In genomic region chr17:36836427-36836812, GRCm38 (mm10) we compare ENCODE assay signal across 8 mouse cellular contexts. TPM values are rescaled to one million over a fixed set of nuclear protein-coding genes. Genes with fewer than 3 reads are reported as not detected.
DNase-seq lines count a peak whose midpoint lies in the region; ATAC-seq and TF ChIP-seq lines count a peak whose summit lies in the region.

No protein-coding gene starts in this region.

- H3K27ac ChIP-seq in heart, embryonic 11.5 days (ENCODE audit: low read depth, low read length) = peak overlapping the region; percentile 96
- H3K27ac ChIP-seq in ES-Bruce4 (ENCODE audit: insufficient read depth, low read length) = peak overlapping the region; percentile 29; the same call in 1 of the 2 replicates
- H3K27ac ChIP-seq in forebrain, embryonic 15.5 days (replicated peaks) = peak overlapping the region; percentile 88
- peak overlapping the region; percentile 85 for H3K27ac ChIP-seq in liver, postnatal 0 days (ENCODE audit: low read depth)

- H3K4me1 ChIP-seq in heart, embryonic 11.5 days (ENCODE audit: control insufficient read depth, insufficient read depth, low read length) = peaks cover 7% of the 10 kb centered on the region; the same call in 1 of the 2 replicates
- no peaks in the 10 kb centered on the region for H3K4me1 ChIP-seq in ES-Bruce4 (ENCODE audit: control insufficient read depth, insufficient read depth, low read length)
- H3K4me1 ChIP-seq in forebrain, embryonic 15.5 days = peaks cover 21% of the 10 kb centered on the region
- H3K4me1 ChIP-seq in liver, postnatal 0 days (ENCODE audit: insufficient read depth) = peaks cover 20% of the 10 kb centered on the region

- H3K9ac ChIP-seq in heart, embryonic 11.5 days (ENCODE audit: low read depth, low read length) = peak overlapping the region; percentile 72
- 0 out of 2 replicates have a peak overlapping the region, but pooled peaks have one; percentile 47 for H3K9ac ChIP-seq in ES-Bruce4 (ENCODE audit: low read depth, poor library complexity, severe bottlenecking)
- H3K9ac ChIP-seq in forebrain, embryonic 15.5 days (replicated peaks) = peak overlapping the region; percentile 52
- H3K9ac ChIP-seq in liver, postnatal 0 days (replicated peaks) = peak overlapping the region; percentile 73

- no peaks in the 10 kb centered on the region for H3K9me3 ChIP-seq in heart, embryonic 11.5 days (replicated peaks; ENCODE audit: control insufficient read depth, low read length)
- H3K9me3 ChIP-seq in ES-Bruce4 (replicated peaks; ENCODE audit: control insufficient read depth, insufficient read depth, low read length, poor library complexity, severe bottlenecking) = no peaks in the 10 kb centered on the region
- no peaks in the 10 kb centered on the region for H3K9me3 ChIP-seq in forebrain, embryonic 15.5 days
- no peaks in the 10 kb centered on the region; the same call in 1 of the 2 replicates for H3K9me3 ChIP-seq in liver, postnatal 0 days (ENCODE audit: low read length)

- DNase-seq in heart, postnatal 25 days (ENCODE audit: low spot score) = no peak
- no peak for DNase-seq in liver, postnatal 0 days
- DNase-seq in frontal cortex, postnatal 25 days (ENCODE audit: low spot score in 2 of 2) = no peak
- no peak for DNase-seq in layer of hippocampus, adult 8-10 months (ENCODE audit: low spot score in 2 of 2)
- DNase-seq in adrenal gland, adult 18-20 months (ENCODE audit: low spot score in 2 of 2) = no peak

- peak overlapping the region; percentile 69 for H3K4me2 ChIP-seq in heart, embryonic 11.5 days
- peak overlapping the region; percentile 66 for H3K4me2 ChIP-seq in forebrain, embryonic 15.5 days (replicated peaks)
- H3K4me2 ChIP-seq in liver, postnatal 0 days (ENCODE audit: low read depth, low read length) = peak overlapping the region; percentile 94

- peak; percentile 25; the same call in 1 of the 2 replicates for ATAC-seq in heart, embryonic 11.5 days (replicated peaks; ENCODE audit: insufficient number of reproducible peaks, low FRiP score, low TSS enrichment)
- ATAC-seq in forebrain, embryonic 15.5 days (replicated peaks) = peak; percentile 50
- no peak for ATAC-seq in liver, postnatal 0 days

- TF ChIP-seq CTCF in ES-Bruce4 (IDR thresholded peaks at IDR 0.05; ENCODE audit: low read depth, low read length) = no peak
- TF ChIP-seq CTCF in liver, postnatal 0 days (IDR thresholded peaks at IDR 0.05; ENCODE audit: low read depth) = no peak; the same call in 1 of the 2 replicates

- H3K36me3 ChIP-seq in heart, embryonic 11.5 days (ENCODE audit: control insufficient read depth, insufficient read depth, low read length) = no peaks in the 10 kb centered on the region
- no peaks in the 10 kb centered on the region for H3K36me3 ChIP-seq in ES-Bruce4 (ENCODE audit: control insufficient read depth, insufficient read depth, low read length, poor library complexity, severe bottlenecking)
- no peaks in the 10 kb centered on the region for H3K36me3 ChIP-seq in forebrain, embryonic 15.5 days
- no peaks in the 10 kb centered on the region for H3K36me3 ChIP-seq in liver, postnatal 0 days (replicated peaks; ENCODE audit: insufficient read depth, low read length)

- no peak for TF ChIP-seq POLR2A in ES-Bruce4 (IDR thresholded peaks at IDR 0.05; ENCODE audit: insufficient read depth, low read length)

- 18% methylated on average over 3 of the region's 3 CpGs for WGBS in heart, embryonic 11.5 days (ENCODE audit: insufficient replicate concordance)
- 13% methylated on average over 3 of the region's 3 CpGs for WGBS in forebrain, embryonic 15.5 days
- WGBS in liver, postnatal 0 days (ENCODE audit: insufficient replicate concordance) = 9% methylated on average over 3 of the region's 3 CpGs

- peak overlapping the region; percentile 80 for H3K4me3 ChIP-seq in heart, embryonic 11.5 days (ENCODE audit: low read depth, low read length)
- H3K4me3 ChIP-seq in ES-Bruce4 (ENCODE audit: low read depth, low read length) = peak overlapping the region; percentile 14; the same call in 1 of the 2 replicates
- H3K4me3 ChIP-seq in forebrain, embryonic 15.5 days = peak overlapping the region; percentile 75
- peak overlapping the region; percentile 66 for H3K4me3 ChIP-seq in liver, postnatal 0 days (ENCODE audit: low read depth, low read length)

- TF ChIP-seq EP300 in ES-Bruce4 (IDR thresholded peaks at IDR 0.05; ENCODE audit: insufficient read depth, low read depth, low read length) = no peak
- TF ChIP-seq EP300 in liver, postnatal 0 days (IDR thresholded peaks at IDR 0.05; ENCODE audit: low read depth) = no peak

- intact Hi-C loops in heart, postnatal 25 days (cut with DNase I) = loop anchor here (5.0 kb wide), 1 partner anchor 121 kb away; the partner anchor contains the start of genes Znrd1 and Znrd1as

- no peaks in the 10 kb centered on the region for H3K27me3 ChIP-seq in heart, embryonic 11.5 days (ENCODE audit: control insufficient read depth, insufficient read depth, low read length)
- no peaks in the 10 kb centered on the region for H3K27me3 ChIP-seq in ES-Bruce4 (ENCODE audit: control insufficient read depth, insufficient read depth, low read length, poor library complexity, severe bottlenecking)
- H3K27me3 ChIP-seq in forebrain, embryonic 15.5 days = no peaks in the 10 kb centered on the region
- no peaks in the 10 kb centered on the region for H3K27me3 ChIP-seq in liver, postnatal 0 days (ENCODE audit: insufficient read depth, low read length)

RNA-seq across cellular contexts. Expression of gene Trim26, which starts 0.5 kb away (rescaled TPM):
- 21.4 and 21.9 TPM in 2 replicates for polyA plus RNA-seq in heart, embryonic 11.5 days (2014; fragmentation: Nextera tagmentation; extraction: Ambion mirVana)
- total RNA-seq in heart, postnatal 25 days (2021) = 10 to 100 TPM; 19.4 to 20.5 TPM
- polyA plus RNA-seq in ES-Bruce4 (2011; ENCODE audit: insufficient read depth, insufficient read length, low read depth, missing spikeins) = 46.2 and 53.2 TPM in 2 replicates
- polyA plus RNA-seq in forebrain, embryonic 15.5 days (2015; fragmentation: Nextera tagmentation; extraction: Ambion mirVana) = 34.2 and 36.0 TPM in 2 replicates
- 16.8 and 19.1 TPM in 2 replicates for polyA plus RNA-seq in liver, postnatal 0 days (2015; fragmentation: Nextera tagmentation; extraction: Ambion mirVana)
- total RNA-seq in layer of hippocampus, adult 8-10 months (2022) = 10 to 100 TPM; 22.1 to 26.5 (median 23.2) TPM
- total RNA-seq in adrenal gland, adult 18-20 months (2021) = 10 to 100 TPM; 45.1 to 49.8 TPM

RNA-seq across cellular contexts. Expression of gene H2-M10.6, which starts 24.4 kb away (rescaled TPM):
- polyA plus RNA-seq in heart, embryonic 11.5 days (2014; fragmentation: Nextera tagmentation; extraction: Ambion mirVana) = not detected in 2 replicates
- not detected for total RNA-seq in heart, postnatal 25 days (2021)
- polyA plus RNA-seq in ES-Bruce4 (2011; ENCODE audit: insufficient read depth, insufficient read length, low read depth, missing spikeins) = not detected in 2 replicates
- not detected in 2 replicates for polyA plus RNA-seq in forebrain, embryonic 15.5 days (2015; fragmentation: Nextera tagmentation; extraction: Ambion mirVana)
- polyA plus RNA-seq in liver, postnatal 0 days (2015; fragmentation: Nextera tagmentation; extraction: Ambion mirVana) = not detected in 2 replicates
- not detected for total RNA-seq in layer of hippocampus, adult 8-10 months (2022)
- total RNA-seq in adrenal gland, adult 18-20 months (2021) = not detected

RNA-seq across cellular contexts. Expression of gene Trim15, which starts 30.6 kb away (rescaled TPM):
- 0.31 and 0.39 TPM in 2 replicates for polyA plus RNA-seq in heart, embryonic 11.5 days (2014; fragmentation: Nextera tagmentation; extraction: Ambion mirVana)
- total RNA-seq in heart, postnatal 25 days (2021) = not detected
- not detected in 2 replicates for polyA plus RNA-seq in ES-Bruce4 (2011; ENCODE audit: insufficient read depth, insufficient read length, low read depth, missing spikeins)
- polyA plus RNA-seq in forebrain, embryonic 15.5 days (2015; fragmentation: Nextera tagmentation; extraction: Ambion mirVana) = 0.18 and 0.51 TPM in 2 replicates
- 0.12 TPM in 1 of 2 replicates, not detected in the other for polyA plus RNA-seq in liver, postnatal 0 days (2015; fragmentation: Nextera tagmentation; extraction: Ambion mirVana)
- total RNA-seq in layer of hippocampus, adult 8-10 months (2022) = not detected
- not detected for total RNA-seq in adrenal gland, adult 18-20 months (2021)

RNA-seq across cellular contexts. Expression of gene Trim10, which starts 33.0 kb away (rescaled TPM):
- 28.7 and 32.3 TPM in 2 replicates for polyA plus RNA-seq in heart, embryonic 11.5 days (2014; fragmentation: Nextera tagmentation; extraction: Ambion mirVana)
- total RNA-seq in heart, postnatal 25 days (2021) = 1 to 10 TPM; 1.2 TPM
- polyA plus RNA-seq in ES-Bruce4 (2011; ENCODE audit: insufficient read depth, insufficient read length, low read depth, missing spikeins) = not detected in 2 replicates
- 1.2 and 1.8 TPM in 2 replicates for polyA plus RNA-seq in forebrain, embryonic 15.5 days (2015; fragmentation: Nextera tagmentation; extraction: Ambion mirVana)
- 85.7 and 86.7 TPM in 2 replicates for polyA plus RNA-seq in liver, postnatal 0 days (2015; fragmentation: Nextera tagmentation; extraction: Ambion mirVana)
- total RNA-seq in layer of hippocampus, adult 8-10 months (2022) = not detected
- total RNA-seq in adrenal gland, adult 18-20 months (2021) = under 1 TPM in 1 of 2 experiments, not detected in 1; 0.22 TPM

RNA-seq across cellular contexts. Expression of gene Trim40, which starts 53.5 kb away (rescaled TPM):
- not detected in 2 replicates for polyA plus RNA-seq in heart, embryonic 11.5 days (2014; fragmentation: Nextera tagmentation; extraction: Ambion mirVana)
- not detected for total RNA-seq in heart, postnatal 25 days (2021)
- 0.41 TPM in 1 of 2 replicates, not detected in the other for polyA plus RNA-seq in ES-Bruce4 (2011; ENCODE audit: insufficient read depth, insufficient read length, low read depth, missing spikeins)
- not detected in 2 replicates for polyA plus RNA-seq in forebrain, embryonic 15.5 days (2015; fragmentation: Nextera tagmentation; extraction: Ambion mirVana)
- polyA plus RNA-seq in liver, postnatal 0 days (2015; fragmentation: Nextera tagmentation; extraction: Ambion mirVana) = not detected in 2 replicates
- total RNA-seq in layer of hippocampus, adult 8-10 months (2022) = under 1 TPM in 1 of 4 experiments, not detected in 3; 0.31 TPM
- under 1 TPM; 0.26 to 0.53 TPM for total RNA-seq in adrenal gland, adult 18-20 months (2021)

Comparison
In these comparisons a context has a peak if more than half of its experiments do, and no peak if none do; other contexts are left out.
1. H3K27ac ChIP-seq: peak in every context shown above with its lines; median percentile 96 in heart, embryonic 11.5 days; 88 in forebrain, embryonic 15.5 days; 85 in liver, postnatal 0 days; 29 in ES-Bruce4.
2. H3K4me3 ChIP-seq: peak in every context shown above with its lines; median percentile 80 in heart, embryonic 11.5 days; 75 in forebrain, embryonic 15.5 days; 66 in liver, postnatal 0 days; 14 in ES-Bruce4.